8 mouse cellular contexts compared by ENCODE assay signal in genomic region chr10:89872501-89873145, GRCm38 (mm10). TPM values are rescaled to one million over a fixed set of nuclear protein-coding genes. Genes with fewer than 3 reads are reported as not detected.
DNase-seq lines count a peak whose midpoint lies in the region; ATAC-seq and TF ChIP-seq lines count a peak whose summit lies in the region.

No protein-coding gene starts in this region.

- H3K4me2 ChIP-seq in kidney, postnatal 0 days (ENCODE audit: low read length) = peak overlapping the region; percentile 93
- peak overlapping the region; percentile 93 for H3K4me2 ChIP-seq in limb, embryonic 14.5 days (replicated peaks; ENCODE audit: low read depth, low read length, severe bottlenecking)
- peak overlapping the region; percentile 88 for H3K4me2 ChIP-seq in neural tube, embryonic 12.5 days (replicated peaks)

- peak; percentile 70 for ATAC-seq in kidney, postnatal 0 days (replicated peaks; ENCODE audit: low FRiP score, low read depth)
- peak; percentile 86 for ATAC-seq in limb, embryonic 14.5 days (ENCODE audit: low FRiP score, low read depth)
- peak; percentile 94 for ATAC-seq in neural tube, embryonic 12.5 days (ENCODE audit: low FRiP score, low read depth)

- H3K9ac ChIP-seq in kidney, postnatal 0 days (ENCODE audit: low read depth, low read length) = peak overlapping the region; percentile 31; the same call in 1 of the 2 replicates
- H3K9ac ChIP-seq in limb, embryonic 14.5 days (ENCODE audit: low read depth, low read length, severe bottlenecking) = peak overlapping the region; percentile 59
- peak overlapping the region; percentile 86 for H3K9ac ChIP-seq in neural tube, embryonic 12.5 days

- no peaks in the 10 kb centered on the region for H3K27me3 ChIP-seq in kidney, postnatal 0 days (ENCODE audit: insufficient read depth, low read length)
- peaks cover 5% of the 10 kb centered on the region; the same call in 1 of the 2 replicates for H3K27me3 ChIP-seq in limb, embryonic 14.5 days (ENCODE audit: control insufficient read depth, insufficient read depth, low read length)
- H3K27me3 ChIP-seq in neural tube, embryonic 12.5 days (replicated peaks) = no peaks in the 10 kb centered on the region

- under 1% methylated on average over 29 of the region's 56 CpGs for WGBS in kidney, postnatal 0 days
- 2% methylated on average over 6 of the region's 56 CpGs for WGBS in limb, embryonic 14.5 days
- under 1% methylated on average over 39 of the region's 56 CpGs for WGBS in neural tube, embryonic 12.5 days

- TF ChIP-seq POLR2A in limb, embryonic 14.5 days (IDR thresholded peaks at IDR 0.05; ENCODE audit: borderline replicate concordance, extremely low read depth, insufficient read depth, insufficient read length) = no peak

- peak; percentile 6 for DNase-seq in NIH3T3 (ENCODE audit: low read depth)
- DNase-seq in cerebellum, adult 9-10 months = peak; percentile 83
- peak; percentile 54 to 73 for DNase-seq in frontal cortex, adult 2 months (ENCODE audit: extremely low spot score in 1 of 2, low spot score in 1 of 2)
- peak; percentile 71 for DNase-seq in kidney, postnatal 0 days (ENCODE audit: low spot score)
- DNase-seq in limb, embryonic 14.5 days (ENCODE audit: low spot score) = peak; percentile 63
- DNase-seq in thymus, postnatal 4 days = no peak
- DNase-seq in ovary, postnatal 36 days (ENCODE audit: low spot score) = no peak

- peaks cover 7% of the 10 kb centered on the region; the same call in 1 of the 2 replicates for H3K4me1 ChIP-seq in kidney, postnatal 0 days (replicated peaks; ENCODE audit: insufficient read depth, low read length)
- H3K4me1 ChIP-seq in limb, embryonic 14.5 days (ENCODE audit: control insufficient read depth, insufficient read depth, low read length) = no peaks in the 10 kb centered on the region
- 0 out of 2 replicates have a peak, but pooled peaks cover 5% of the 10 kb centered on the region for H3K4me1 ChIP-seq in neural tube, embryonic 12.5 days

- no peaks in the 10 kb centered on the region for H3K36me3 ChIP-seq in kidney, postnatal 0 days (ENCODE audit: insufficient read depth, low read length)
- H3K36me3 ChIP-seq in limb, embryonic 14.5 days (ENCODE audit: control insufficient read depth, insufficient read depth, low read length) = no peaks in the 10 kb centered on the region
- no peaks in the 10 kb centered on the region for H3K36me3 ChIP-seq in neural tube, embryonic 12.5 days

- TF ChIP-seq CTCF in kidney, postnatal 0 days (IDR thresholded peaks at IDR 0.05; ENCODE audit: low read depth) = peak; percentile 46

- no peak overlapping the region for H3K27ac ChIP-seq in kidney, postnatal 0 days
- 0 out of 2 replicates have a peak overlapping the region, but pooled peaks have one; percentile 38 for H3K27ac ChIP-seq in limb, embryonic 14.5 days (replicated peaks; ENCODE audit: low read depth, low read length)
- H3K27ac ChIP-seq in neural tube, embryonic 12.5 days = peak overlapping the region; percentile 76

- peak overlapping the region; percentile 52 for H3K4me3 ChIP-seq in kidney, postnatal 0 days (replicated peaks; ENCODE audit: low read depth, low read length)
- peak overlapping the region; percentile 63 for H3K4me3 ChIP-seq in limb, embryonic 14.5 days (replicated peaks; ENCODE audit: low read length)
- peak overlapping the region; percentile 74 for H3K4me3 ChIP-seq in neural tube, embryonic 12.5 days

- H3K9me3 ChIP-seq in kidney, postnatal 0 days (replicated peaks; ENCODE audit: low read length) = no peaks in the 10 kb centered on the region
- no peaks in the 10 kb centered on the region for H3K9me3 ChIP-seq in limb, embryonic 14.5 days (ENCODE audit: control insufficient read depth, low read length)
- H3K9me3 ChIP-seq in neural tube, embryonic 12.5 days = no peaks in the 10 kb centered on the region

RNA-seq across cellular contexts. Expression of gene Anks1b, which starts 0.7 kb away (rescaled TPM):
- polyA plus RNA-seq in frontal cortex, adult 2 months (2012; rRNA removed) = 203 and 207 TPM in 2 replicates
- polyA plus RNA-seq in kidney, postnatal 0 days (2015; fragmentation: Nextera tagmentation; extraction: Ambion mirVana) = 2.4 and 3.1 TPM in 2 replicates
- polyA plus RNA-seq in limb, embryonic 14.5 days (2012; rRNA removed) = 4.3 and 4.5 TPM in 2 replicates
- 2.6 and 4.3 TPM in 2 replicates for polyA plus RNA-seq in limb, embryonic 14.5 days (2014; fragmentation: Nextera tagmentation; extraction: Ambion mirVana)
- polyA plus RNA-seq in neural tube, embryonic 12.5 days (2016; fragmentation: Nextera tagmentation; extraction: Ambion mirVana) = 23.2 and 25.1 TPM in 2 replicates

Comparison
In these comparisons a context has a peak if more than half of its experiments do, and no peak if none do; other contexts are left out.
1. DNase-seq: peak in NIH3T3 (single experiment), cerebellum, adult 9-10 months (single experiment), frontal cortex, adult 2 months (2 of 2), kidney, postnatal 0 days (single experiment) and limb, embryonic 14.5 days (single experiment); none in thymus, postnatal 4 days (single experiment) and ovary, postnatal 36 days (single experiment).
2. H3K9ac ChIP-seq: peak in every context shown above with its lines; median percentile 86 in neural tube, embryonic 12.5 days; 59 in limb, embryonic 14.5 days; 31 in kidney, postnatal 0 days.
3. Peak in every context shown above with its lines, with median percentiles within 50 percentile points of each other: ATAC-seq, H3K4me2 ChIP-seq and H3K4me3 ChIP-seq.